Mouse (Mus musculus): ENCODE results near the gene Slain2. TPM values are rescaled to one million over a fixed set of nuclear protein-coding genes. Genes with fewer than 3 reads are reported as not detected.

The Slain2 gene
- total RNA-seq (2023): 10 to 100 TPM; 63.8 to 69.1 TPM

DNA sequence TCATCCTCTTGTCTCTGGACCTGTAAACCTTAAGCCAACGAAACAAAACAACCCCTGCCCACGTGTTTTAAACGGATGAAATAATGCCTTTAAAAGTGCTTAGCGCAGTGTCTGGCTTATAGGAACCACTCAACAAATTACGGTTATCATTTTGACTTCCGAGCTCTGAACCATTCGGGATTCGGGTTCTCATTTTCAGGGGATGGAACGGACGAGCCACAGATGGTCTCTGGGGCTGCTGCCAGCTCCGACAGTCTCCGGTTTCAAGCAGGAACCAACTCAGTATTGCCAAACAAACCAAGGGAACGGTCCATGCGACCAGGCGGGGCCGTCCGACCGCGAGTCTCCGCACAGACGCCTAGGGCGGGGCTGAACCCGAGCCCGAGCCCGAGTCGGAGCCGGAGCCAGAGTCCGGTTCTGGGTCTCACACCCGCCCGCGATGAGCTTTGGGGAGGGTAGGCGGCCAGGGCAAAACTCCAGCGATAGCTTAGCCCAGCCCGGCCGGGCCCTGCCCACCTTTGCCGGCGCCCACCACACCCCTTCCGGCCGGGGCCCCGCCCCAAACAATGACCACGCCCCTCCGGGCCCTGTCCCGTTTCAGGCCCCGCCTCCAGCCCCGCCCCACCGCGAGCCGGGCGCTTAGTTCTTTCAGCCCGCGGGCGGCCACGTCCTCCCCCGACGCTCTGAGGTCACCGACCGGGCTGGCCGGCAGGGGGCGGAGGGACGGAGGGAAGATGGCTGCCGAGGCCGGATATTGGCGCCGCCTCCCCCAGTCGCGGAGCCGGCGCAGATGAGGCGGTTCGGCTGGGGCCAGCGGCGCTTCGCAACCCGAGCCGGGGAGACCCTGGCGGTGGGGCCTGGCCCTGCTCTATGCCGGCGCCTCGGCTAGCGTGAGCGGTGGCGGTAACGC is at the start of gene Slain2:
TSS of gene Slain2 (plus strand) at position 657 of the 910 bp plus-strand sequence.

DNA sequence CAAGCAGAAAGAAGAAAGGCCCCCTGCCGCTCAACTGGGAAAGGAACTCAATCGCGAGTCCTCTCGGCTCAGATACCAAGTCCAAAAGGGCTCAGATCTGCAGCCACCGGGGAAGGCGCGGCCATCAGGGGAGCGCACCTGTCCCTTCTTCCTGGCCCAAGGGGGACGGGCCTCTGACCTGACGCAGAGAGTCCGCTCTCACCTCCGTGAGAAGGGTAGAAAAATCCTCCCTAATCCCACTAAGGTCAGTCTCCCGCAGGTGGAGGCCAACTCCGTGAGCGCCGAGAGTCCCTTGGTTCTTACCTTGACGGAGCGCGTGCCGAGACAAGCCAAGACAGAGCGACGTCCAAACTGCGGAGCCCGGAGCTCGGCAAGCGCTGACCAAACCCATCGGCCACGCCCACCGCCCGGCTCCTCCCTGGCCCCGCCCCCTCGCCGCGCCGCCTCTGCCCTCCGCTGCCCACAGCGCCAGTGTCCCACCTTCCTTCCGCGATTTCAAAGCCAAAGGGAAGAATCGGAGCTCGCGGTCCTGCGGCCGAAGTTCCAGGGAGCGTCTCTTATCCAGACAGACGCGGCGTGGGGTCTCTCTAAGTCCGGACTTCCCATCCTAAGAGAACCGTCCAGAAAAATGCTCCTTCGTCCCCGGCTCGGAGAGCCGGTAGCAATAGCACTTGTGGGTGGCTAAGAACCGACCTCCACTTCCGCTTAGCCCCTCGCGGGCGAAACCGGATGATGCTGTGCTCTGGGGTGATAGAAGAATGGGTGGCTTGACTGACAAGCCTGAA is 45.8 kb upstream of the Slain2 start, which contains the start of gene Tec:
TSS of gene Tec (minus strand) at position 393 of the 785 bp plus-strand sequence.

DNA sequence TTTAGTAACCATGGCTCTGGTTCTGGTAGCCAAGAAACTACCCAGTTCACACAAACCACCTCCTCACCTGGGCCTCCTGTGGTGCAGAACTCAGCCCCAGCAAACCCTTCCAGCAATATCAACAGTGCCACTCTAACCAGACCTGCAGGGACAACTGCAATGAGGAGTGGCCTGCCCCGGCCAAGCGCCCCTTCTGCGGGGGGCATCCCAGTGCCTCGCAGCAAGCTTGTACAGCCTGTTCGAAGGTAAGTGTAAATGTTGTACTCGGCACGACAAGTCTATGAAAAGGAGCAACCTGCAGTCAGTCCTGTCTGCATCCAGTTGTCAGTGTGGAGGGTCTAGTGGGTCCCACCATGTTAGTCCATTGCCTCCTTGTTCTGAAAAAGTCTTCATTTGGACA is 60.5 kb downstream of the Slain2 start, which contains the start of gene Gm10135:
TSS of gene Gm10135 (minus strand) at position 101 of the 400 bp plus-strand sequence.

DNA sequence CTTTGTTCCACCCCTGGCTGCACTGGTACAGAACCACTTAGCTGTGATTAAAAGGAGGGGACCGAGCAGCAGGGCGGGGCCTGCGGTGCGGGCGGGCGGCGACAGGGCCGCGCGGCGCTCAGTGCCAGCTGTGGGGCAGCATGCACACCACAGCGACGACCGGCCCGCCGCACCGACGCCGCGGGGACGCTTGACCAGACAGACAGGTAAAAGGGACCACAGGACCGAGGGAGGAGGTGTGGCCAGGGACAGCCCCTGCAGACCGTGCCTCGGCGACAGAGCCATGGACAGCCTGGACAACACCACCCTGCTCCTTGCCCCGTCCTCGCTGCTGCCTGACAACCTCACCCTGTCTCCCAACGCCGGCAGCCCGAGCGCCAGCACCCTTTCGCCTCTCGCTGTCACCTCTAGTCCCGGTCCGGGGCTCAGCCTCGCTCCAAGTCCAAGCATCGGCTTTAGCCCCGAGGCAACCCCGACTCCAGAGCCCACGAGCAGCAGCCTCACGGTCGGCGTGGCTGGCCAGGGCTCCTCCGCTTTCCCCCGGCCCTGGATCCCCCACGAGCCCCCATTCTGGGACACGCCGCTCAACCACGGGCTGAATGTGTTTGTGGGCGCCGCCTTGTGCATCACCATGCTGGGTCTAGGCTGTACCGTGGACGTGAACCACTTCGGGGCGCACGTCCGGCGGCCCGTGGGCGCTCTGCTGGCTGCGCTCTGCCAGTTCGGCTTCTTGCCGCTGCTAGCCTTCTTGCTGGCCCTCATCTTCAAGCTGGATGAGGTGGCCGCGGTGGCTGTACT is 92.9 kb downstream of the Slain2 start, which contains the start of gene Slc10a4:
TSS of gene Slc10a4 (plus strand) at position 100 of the 798 bp plus-strand sequence.

Other genes starting within 250 kb of the Slain2 start
- 100 to 1,000 TPM; 175 to 177 TPM for gene Txk, start 161.5 kb upstream of the Slain2 start, total RNA-seq (2023)
- gene Tec, start 45.8 kb upstream of the Slain2 start, total RNA-seq (2023): 10 to 100 TPM; 12.4 to 20.0 TPM
- not detected for gene Gm10135, start 60.4 kb downstream of the Slain2 start, total RNA-seq (2023)
- gene Slc10a4, start 92.6 kb downstream of the Slain2 start, total RNA-seq (2023): not detected